Mouse (Mus musculus) thymus, adult 18-20 months (tissue): Measurements from ENCODE around the gene Timmdc1.
"Not testable (repeated sequence)": the region's sequence is repeated elsewhere in the genome, so short reads cannot be mapped to it uniquely, and the experiment has no call there.

Experiments used
- DNase-seq, 2 experiments: peaks; one replicate each; pipeline ENCODE4 v3.0.0; 2022; ENCODE audit warnings: mixed read lengths in 2 of 2

Gene Timmdc1

GRCm38 (mm10) chr16:38496604-38497140 lies 25.8 kb downstream of the Timmdc1 start:
- DNase-seq: no peak

DNA sequence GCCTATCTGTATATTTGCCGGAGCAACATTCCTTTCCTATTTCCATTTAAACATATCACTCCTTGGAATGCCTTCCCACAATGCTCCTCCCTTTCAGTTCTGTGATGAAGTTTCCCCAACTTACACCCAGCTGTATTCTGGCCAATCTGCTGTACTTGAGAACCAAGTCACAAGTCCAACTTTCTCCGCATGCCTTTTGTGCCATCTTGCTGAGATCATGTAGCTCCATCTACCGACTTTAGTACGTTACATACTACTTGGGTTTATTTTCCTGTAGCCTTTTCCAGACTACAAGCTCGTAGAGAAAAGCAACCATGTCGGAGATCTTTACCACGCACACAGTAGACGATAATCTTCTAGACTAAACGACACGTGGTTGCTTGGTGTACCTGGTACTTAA lies 28.6 kb downstream of the Timmdc1 start:
- no peak for DNase-seq

DNA sequence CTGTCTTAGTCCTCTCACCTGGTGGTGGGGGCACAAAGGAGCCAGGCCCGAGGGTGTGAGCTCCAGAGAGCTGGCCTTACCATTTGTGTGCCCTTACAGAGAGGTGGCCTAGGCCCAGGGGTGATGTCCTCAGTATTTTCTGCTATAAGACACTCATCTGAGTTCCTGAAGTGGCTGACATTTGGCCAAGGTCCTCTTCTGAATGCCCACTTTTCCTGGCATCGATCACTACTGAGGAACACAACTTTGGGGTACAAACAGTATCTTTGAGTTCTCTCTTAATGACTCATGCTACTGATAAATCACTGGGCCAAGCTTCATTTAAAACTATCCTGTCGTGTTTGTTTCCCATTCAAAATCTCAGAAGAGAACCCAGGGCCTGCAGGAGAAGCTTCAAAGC lies 29.9 kb downstream of the Timmdc1 start:
- no peak for DNase-seq

- peak in 1 of 2 experiments; percentile 9 for DNase-seq
These were observed 38.7 kb downstream of the Timmdc1 start for GRCm38 (mm10) chr16:38483582-38484309.

DNA sequence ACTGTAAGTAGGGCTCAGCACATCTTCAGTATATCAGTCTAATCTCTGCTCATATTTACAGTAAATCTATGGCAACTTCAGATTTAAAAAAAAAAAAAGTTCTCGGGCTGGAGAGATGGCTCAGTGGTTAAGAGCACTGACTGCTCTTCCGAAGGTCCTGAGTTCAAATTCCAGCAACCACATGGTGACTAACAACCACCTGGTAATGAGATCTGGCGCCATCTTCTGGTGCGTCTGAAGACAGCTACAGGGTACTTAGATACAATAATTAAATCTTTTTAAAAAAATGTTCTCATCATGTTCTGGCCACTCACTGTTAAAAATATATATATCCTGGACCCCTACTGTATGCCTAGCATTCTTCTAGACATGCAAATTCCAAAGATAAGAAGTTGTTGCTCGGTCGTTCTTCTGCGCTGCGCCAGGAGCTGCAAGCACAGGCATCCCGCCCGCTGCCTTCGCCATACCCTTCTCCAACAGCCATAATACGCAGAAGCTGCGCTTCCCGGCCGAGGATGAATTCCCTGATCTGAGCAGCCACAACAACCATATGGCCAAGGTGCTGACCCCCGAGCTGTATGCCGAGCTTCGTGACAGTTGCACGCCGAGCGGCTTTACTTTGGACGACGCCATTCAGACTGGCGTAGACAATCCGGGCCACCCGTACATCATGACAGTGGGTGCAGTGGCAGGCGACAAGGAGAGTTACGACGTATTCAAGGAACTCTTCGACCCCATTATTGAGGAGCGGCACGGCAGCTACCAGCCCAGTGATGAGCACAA lies 39.5 kb downstream of the Timmdc1 start:
- no peak for DNase-seq

DNA sequence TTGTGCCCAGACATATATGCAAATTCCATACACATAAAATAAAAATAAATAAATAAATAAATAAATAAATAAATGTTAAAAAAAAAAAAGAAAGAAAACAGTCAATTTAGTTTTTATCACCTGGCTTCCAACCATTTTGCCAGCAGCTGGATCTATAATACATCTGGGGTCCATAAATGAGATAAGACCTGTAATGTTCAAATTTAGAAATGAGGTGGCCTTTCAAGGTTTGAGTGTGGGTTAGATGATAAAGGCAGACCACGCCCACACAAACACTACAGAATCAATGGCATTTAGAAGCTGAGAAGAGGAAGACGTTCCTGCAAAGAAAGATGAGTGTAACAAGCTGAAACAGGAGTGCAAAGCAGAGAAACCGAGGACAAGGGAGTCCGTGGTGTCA lies 41.1 kb downstream of the Timmdc1 start:
- no peak for DNase-seq

DNA sequence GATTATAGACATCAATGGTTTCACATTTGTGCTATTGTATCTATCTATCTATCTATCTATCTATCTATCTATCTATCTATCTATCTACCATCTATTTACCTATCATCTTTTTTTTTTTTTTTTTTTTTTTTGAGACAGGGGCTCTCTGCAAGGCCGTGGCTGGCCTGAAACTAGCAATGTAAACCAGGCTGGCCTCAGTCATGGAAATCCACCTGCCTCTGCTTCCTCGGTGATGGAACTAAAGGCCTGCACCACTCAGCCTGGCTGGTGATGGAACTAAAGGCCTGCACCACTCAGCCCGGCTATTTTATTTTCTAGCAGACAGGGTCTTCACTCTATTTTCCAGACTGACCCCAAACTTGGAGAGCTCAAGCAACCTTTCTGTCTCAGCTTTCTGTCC lies 44.2 kb downstream of the Timmdc1 start:
- DNase-seq: no peak

GRCm38 (mm10) chr16:38477241-38477608 lies 45.2 kb downstream of the Timmdc1 start:
- DNase-seq: not testable (repeated sequence)

DNA sequence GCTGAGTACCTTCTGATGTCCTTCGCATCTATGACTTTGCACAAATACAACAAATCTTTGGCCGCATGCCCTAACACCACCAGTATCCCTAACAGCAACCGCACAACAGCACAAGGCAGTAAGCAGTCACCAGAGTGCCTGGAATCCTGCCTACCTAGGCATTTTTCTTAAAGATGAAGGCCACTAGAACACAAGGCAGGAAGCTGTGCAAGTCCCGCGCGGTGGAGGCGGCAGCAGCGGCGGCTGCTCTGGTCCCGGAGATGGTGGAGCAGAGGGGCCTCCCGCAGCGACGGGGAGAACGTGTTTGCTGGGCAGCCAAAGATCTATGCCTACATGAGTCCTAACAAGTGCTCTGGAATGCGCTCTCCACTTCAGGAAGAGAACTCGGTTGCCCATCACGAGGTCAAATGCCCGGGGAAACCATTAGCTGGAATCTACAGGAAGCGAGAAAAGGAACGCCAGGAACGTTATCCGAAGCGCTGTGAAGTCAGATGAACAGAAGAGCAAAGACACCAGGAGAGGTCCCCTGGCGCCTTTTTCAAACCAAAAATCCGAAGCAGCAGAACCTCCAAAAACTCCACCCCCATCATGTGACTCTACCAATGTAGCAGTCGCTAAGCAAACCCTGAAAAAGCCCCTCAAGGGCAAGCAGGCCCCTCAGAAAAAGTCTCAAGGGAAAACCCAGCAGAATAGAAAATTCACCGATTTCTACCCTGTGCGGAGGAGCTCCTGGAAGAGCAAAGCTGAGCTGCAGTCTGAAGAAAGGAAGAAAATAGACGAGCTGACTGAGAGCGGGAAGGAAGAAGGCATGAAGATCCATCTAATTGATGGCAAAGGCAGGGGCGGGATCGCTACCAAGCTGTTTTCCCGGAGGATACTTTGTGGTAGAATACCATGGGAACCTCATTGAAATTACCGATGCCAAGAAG lies 45.9 kb downstream of the Timmdc1 start:
- peak; percentile 32 to 35 for DNase-seq

DNA sequence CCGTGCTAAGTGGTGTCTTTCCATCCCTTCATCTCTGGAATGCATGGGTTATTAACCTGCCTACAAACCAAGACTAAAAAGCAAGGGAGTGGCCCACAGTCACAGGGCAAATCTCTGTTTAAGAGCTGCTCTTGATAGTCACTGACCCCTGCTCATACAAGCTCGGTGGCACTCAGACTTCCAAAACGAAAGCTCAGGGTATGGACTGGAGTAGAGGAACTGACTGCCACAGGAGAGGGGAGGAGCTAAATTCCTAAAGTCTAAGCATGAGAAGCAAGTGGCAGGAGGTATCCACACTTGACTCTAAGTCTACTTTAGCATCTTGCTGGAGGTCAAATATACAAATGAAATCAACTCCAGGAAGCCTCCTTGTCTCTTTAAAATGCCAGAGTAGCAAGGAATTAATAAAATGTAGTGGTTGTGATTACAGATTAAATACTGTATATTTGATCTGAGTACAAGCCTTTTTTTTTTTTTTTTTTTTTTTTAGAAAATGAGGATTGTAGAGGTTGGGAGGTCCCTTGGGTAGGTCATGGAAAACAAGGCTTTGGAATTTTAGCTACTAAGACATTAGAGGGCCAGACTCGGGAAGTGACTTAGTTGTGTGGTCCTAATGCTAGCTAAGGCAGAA lies 46.7 kb downstream of the Timmdc1 start:
- no peak for DNase-seq

- DNase-seq: no peak
These were observed 47.7 kb downstream of the Timmdc1 start for GRCm38 (mm10) chr16:38474677-38475286.

DNA sequence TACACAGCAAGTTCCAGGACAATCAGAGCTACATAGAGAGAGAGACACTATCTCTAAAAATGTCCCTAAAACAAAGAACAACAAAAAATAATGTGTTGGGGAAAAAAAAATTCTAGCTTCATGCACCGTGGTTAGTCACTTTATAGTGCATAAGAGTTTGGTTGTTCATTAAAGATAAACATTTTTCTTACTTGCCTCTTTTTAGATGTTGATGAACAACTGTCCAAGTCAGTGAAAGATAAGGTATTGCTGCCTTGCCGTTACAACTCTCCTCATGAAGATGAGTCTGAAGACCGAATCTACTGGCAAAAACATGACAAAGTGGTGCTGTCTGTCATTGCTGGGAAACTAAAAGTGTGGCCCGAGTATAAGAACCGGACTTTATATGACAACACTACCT lies 48.8 kb downstream of the Timmdc1 start:
- no peak for DNase-seq

DNA sequence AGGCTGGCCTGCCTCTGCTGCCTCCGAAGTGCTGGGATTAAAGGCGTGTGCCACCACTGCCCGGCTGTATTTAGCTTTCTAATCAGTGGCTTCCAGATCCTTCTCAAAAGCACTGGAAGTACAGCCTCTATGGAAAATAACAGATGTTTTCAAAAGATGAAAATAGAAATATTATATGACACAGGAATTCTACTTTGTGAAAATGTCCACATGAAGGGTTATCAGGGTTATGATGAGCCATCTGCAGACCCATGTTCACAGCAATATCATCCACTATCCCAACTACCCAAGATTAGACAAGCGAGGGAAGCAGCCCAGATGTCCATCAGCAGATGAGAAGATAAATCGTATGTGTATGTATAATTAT lies 50.0 kb downstream of the Timmdc1 start:
- no peak for DNase-seq

GRCm38 (mm10) chr16:38471697-38472506 lies 50.6 kb downstream of the Timmdc1 start:
- no peak for DNase-seq

DNA sequence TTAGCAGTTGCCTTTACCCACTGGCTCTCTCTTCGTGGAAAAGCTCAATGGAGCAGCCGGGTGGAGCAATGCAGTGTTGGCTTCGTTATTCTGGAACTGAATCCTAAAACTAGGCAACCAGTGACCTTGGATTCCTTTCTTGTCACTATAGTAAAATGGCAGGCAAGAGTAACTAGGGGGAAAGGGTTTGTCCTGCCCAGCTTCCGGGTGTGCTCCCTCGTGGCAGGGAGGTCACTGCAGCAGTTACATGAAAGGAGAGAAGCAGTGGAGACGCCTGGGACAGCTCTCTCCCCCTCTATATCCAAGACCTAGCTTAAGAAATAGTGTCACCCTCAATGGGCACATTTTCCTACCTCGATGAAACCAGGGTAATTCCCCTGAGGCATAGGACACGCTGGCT lies 53.0 kb downstream of the Timmdc1 start:
- DNase-seq: no peak

DNA sequence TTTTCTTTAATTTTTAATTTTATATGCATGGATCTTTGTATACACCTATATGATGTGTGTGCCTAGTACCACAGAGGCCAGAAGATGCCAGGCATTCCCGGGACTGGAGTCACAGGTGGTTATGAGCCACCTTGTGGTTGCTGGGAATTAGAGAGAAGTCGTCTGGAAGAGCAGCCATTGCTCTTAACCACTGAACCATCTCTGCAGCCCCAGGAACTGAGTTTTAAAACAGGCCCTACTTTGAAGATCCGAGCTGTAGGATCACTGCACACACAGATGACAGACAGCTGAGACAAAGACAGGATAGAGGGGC lies 53.8 kb downstream of the Timmdc1 start:
- no peak for DNase-seq

DNA sequence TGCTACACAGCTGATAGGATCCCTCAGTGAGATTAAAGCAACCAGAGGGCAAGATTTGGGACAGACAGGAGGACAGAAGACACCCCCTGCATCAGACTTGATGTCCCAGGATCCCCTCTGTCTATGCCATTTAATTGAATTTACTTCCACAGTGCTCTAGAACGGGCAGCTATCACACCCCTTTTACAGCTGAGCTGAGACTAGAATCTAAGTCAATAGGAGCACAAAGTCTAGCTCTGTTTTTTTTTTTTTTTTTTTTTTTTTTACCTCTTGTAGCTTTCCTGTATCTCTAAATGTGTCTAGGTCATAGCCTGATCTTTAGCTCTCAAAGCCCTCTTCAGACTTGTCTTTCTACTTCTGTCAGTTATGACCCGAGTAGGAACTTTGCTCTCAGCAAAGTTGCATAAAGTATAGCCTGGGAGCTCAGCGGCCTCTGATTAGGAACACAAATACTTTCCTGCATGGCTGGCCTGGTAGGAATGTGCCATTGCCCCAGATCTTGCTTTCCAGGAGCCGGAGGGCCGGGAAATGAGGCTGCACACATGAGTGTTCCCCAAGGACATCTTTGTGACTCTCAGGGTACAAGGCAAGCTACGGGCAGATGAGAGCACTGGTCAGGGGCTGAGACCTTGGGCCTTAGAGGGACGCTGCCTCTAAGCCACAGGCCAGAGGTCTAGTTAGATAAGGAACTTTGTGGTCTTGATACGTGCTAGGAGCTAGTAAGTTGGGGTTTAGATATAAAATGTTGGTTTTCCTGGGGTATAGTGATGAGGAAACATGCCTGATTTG lies 54.4 kb downstream of the Timmdc1 start:
- DNase-seq: no peak

GRCm38 (mm10) chr16:38467091-38467916 lies 55.2 kb downstream of the Timmdc1 start:
- no peak for DNase-seq

GRCm38 (mm10) chr16:38466089-38466488 lies 56.4 kb downstream of the Timmdc1 start:
- DNase-seq: no peak

- no peak for DNase-seq
These were observed 59.2 kb downstream of the Timmdc1 start for GRCm38 (mm10) chr16:38463305-38463704.
